Mouse (Mus musculus) CH12.LX (cell line): Measurements from ENCODE around the gene Tcl1b1. TPM values are rescaled to one million over a fixed set of nuclear protein-coding genes. Genes with fewer than 3 reads are reported as not detected.

Experiments
- DNase-seq: peaks from one replicate; pipeline ENCODE4 v3.0.0-alpha.2; 2013; ENCODE audit errors: extremely low read depth
- H3K27ac ChIP-seq: 2 replicates; pipeline ENCODE4 v1.5.1; 2012; ENCODE audit warnings: low read depth, mild to moderate bottlenecking, control low read depth, moderate library complexity; ENCODE audit not compliant: insufficient read depth
- H3K27me3 ChIP-seq: replicated peaks from 2 replicates; pipeline ENCODE3; 2012; ENCODE audit warnings: inconsistent platforms
- H3K36me3 ChIP-seq, 2 experiments: replicated peaks in 1 of 2; 2 replicates each; pipeline versions ENCODE3 to v1.6.1; 2012; ENCODE audit warnings: inconsistent platforms in 1 of 2, low read length in 1 of 2, mild to moderate bottlenecking in 1 of 2, mixed read lengths in 1 of 2, moderate library complexity in 1 of 2; ENCODE audit not compliant: control insufficient read depth in 1 of 2, insufficient read depth in 1 of 2
- H3K4me1 ChIP-seq, 2 experiments: 2 replicates each; pipeline ENCODE4 v1.6.1; 2012; ENCODE audit warnings: inconsistent platforms in 1 of 2, moderate library complexity in 1 of 2; ENCODE audit not compliant: insufficient read depth in 2 of 2, control insufficient read depth in 1 of 2
- H3K4me2 ChIP-seq: 2 replicates; pipeline ENCODE4 v1.6.1; 2012; ENCODE audit warnings: low read depth, mild to moderate bottlenecking, control low read depth; ENCODE audit not compliant: poor library complexity, insufficient read depth, severe bottlenecking
- H3K4me3 ChIP-seq, 3 experiments: fragments of 150-350 bp in 1 of 3; sonication (generic) in 1 of 3; replicated peaks in 1 of 3; 2 replicates each; pipeline versions ENCODE3 to v1.5.1; 2011 to 2012; ENCODE audit warnings: low read depth in 2 of 3, low read length in 2 of 3, mild to moderate bottlenecking in 2 of 3, moderate library complexity in 2 of 3, control low read depth in 1 of 3, improper control_type of control experiment in 1 of 3, inconsistent platforms in 1 of 3, mixed read lengths in 1 of 3; ENCODE audit not compliant: poor library complexity in 1 of 3
- H3K79me2 ChIP-seq: replicated peaks from 2 replicates; pipeline ENCODE4 v1.6.1; 2012; ENCODE audit warnings: mild to moderate bottlenecking, moderate library complexity; ENCODE audit not compliant: control insufficient read depth, poor library complexity, insufficient read depth, severe bottlenecking; ENCODE audit errors: extremely low read depth
- H3K9ac ChIP-seq: 2 replicates; pipeline ENCODE4 v1.6.1; 2012; ENCODE audit warnings: low read depth, mild to moderate bottlenecking, control low read depth, moderate library complexity; ENCODE audit not compliant: insufficient read depth
- H3K9me3 ChIP-seq: replicated peaks from 2 replicates; pipeline ENCODE3; 2012; ENCODE audit warnings: low read length, inconsistent platforms, mixed read lengths
- BHLHE40 ChIP-seq: IDR thresholded peaks from 2 replicates; pipeline ENCODE4 v1.6.1; 2011; ENCODE audit warnings: mild to moderate bottlenecking, low read depth, low read length, improper control_type of control experiment
- CHD2 ChIP-seq: IDR thresholded peaks from 2 replicates; pipeline ENCODE4 v1.6.1; 2011; ENCODE audit warnings: low read length, improper control_type of control experiment
- E2F4 ChIP-seq: IDR thresholded peaks from 2 replicates; pipeline ENCODE4 v1.6.1; 2011; ENCODE audit warnings: low read depth, low read length, improper control_type of control experiment; ENCODE audit not compliant: insufficient replicate concordance
- ELF1 ChIP-seq: IDR thresholded peaks from 2 replicates; pipeline ENCODE4 v1.6.1; 2014; ENCODE audit warnings: low read depth, mild to moderate bottlenecking, inconsistent platforms, low read length, improper control_type of control experiment
- EP300 ChIP-seq: IDR thresholded peaks from 2 replicates; pipeline ENCODE4 v1.6.1; 2011; ENCODE audit warnings: low read length, improper control_type of control experiment
- ETS1 ChIP-seq: conservative IDR thresholded peaks from 2 replicates; pipeline ENCODE4 v1.6.1; 2012; ENCODE audit warnings: low read depth, mild to moderate bottlenecking, inconsistent platforms, low read length, improper control_type of control experiment, moderate library complexity
- GABPA ChIP-seq: IDR thresholded peaks from 2 replicates; pipeline ENCODE4 v1.6.1; 2012; ENCODE audit warnings: low read depth, low read length, improper control_type of control experiment, inconsistent platforms; ENCODE audit not compliant: insufficient replicate concordance
- HCFC1 ChIP-seq: IDR thresholded peaks from 2 replicates; pipeline ENCODE4 v1.6.1; 2012; ENCODE audit warnings: low read depth, mild to moderate bottlenecking, inconsistent platforms, low read length, improper control_type of control experiment
- IRF4 ChIP-seq: IDR thresholded peaks from 2 replicates; pipeline ENCODE4 v1.6.1; 2014; ENCODE audit warnings: low read depth, mild to moderate bottlenecking, inconsistent platforms, low read length, improper control_type of control experiment
- JUN ChIP-seq: IDR thresholded peaks from 2 replicates; pipeline ENCODE4 v1.6.1; 2011; ENCODE audit warnings: low read depth, mild to moderate bottlenecking, low read length, improper control_type of control experiment, moderate library complexity; ENCODE audit not compliant: insufficient read depth
- JUND ChIP-seq: conservative IDR thresholded peaks from 2 replicates; pipeline ENCODE4 v1.6.1; 2011; ENCODE audit warnings: low read depth, low read length, improper control_type of control experiment
- KAT2A ChIP-seq: IDR thresholded peaks from 2 replicates; pipeline ENCODE4 v1.6.1; 2012; ENCODE audit warnings: low read length, improper control_type of control experiment, inconsistent platforms; ENCODE audit not compliant: insufficient replicate concordance
- MAX ChIP-seq: IDR thresholded peaks from 2 replicates; pipeline ENCODE4 v1.6.1; 2011; ENCODE audit warnings: low read length, improper control_type of control experiment
- MEF2A ChIP-seq: IDR thresholded peaks from 2 replicates; pipeline ENCODE4 v1.6.1; 2014; ENCODE audit warnings: low read depth, mild to moderate bottlenecking, inconsistent platforms, low read length, improper control_type of control experiment, borderline replicate concordance
- MXI1 ChIP-seq: IDR thresholded peaks from 2 replicates; pipeline ENCODE4 v1.6.1; 2011; ENCODE audit warnings: mild to moderate bottlenecking, low read depth, low read length, improper control_type of control experiment
- MYC ChIP-seq: IDR thresholded peaks from 2 replicates; pipeline ENCODE4 v1.6.1; 2011; ENCODE audit warnings: low read depth, mild to moderate bottlenecking, improper control_type of control experiment, low read length
- NELFE ChIP-seq: IDR thresholded peaks from 2 replicates; pipeline ENCODE4 v1.6.1; 2011; ENCODE audit warnings: low read depth, low read length, improper control_type of control experiment
- RAD21 ChIP-seq: IDR thresholded peaks from 2 replicates; pipeline ENCODE4 v1.6.1; 2011; ENCODE audit warnings: low read depth, mild to moderate bottlenecking, low read length, improper control_type of control experiment, moderate library complexity
- RCOR1 ChIP-seq: conservative IDR thresholded peaks from 2 replicates; pipeline ENCODE4 v1.6.1; 2012; ENCODE audit warnings: low read depth, mild to moderate bottlenecking, inconsistent platforms, low read length, improper control_type of control experiment
- SMC3 ChIP-seq: IDR thresholded peaks from 2 replicates; pipeline ENCODE4 v1.6.1; 2011; ENCODE audit warnings: low read depth, low read length, improper control_type of control experiment
- UBTF ChIP-seq: IDR thresholded peaks from 2 replicates; pipeline ENCODE4 v1.6.1; 2012; ENCODE audit warnings: low read depth, mild to moderate bottlenecking, inconsistent platforms, low read length, improper control_type of control experiment, moderate library complexity
- USF1 ChIP-seq: IDR thresholded peaks from 2 replicates; pipeline ENCODE4 v1.6.1; 2014; ENCODE audit warnings: low read depth, mild to moderate bottlenecking, inconsistent platforms, low read length, improper control_type of control experiment
- USF2 ChIP-seq: conservative IDR thresholded peaks from 2 replicates; pipeline ENCODE4 v1.6.1; 2011; ENCODE audit warnings: low read depth, low read length, improper control_type of control experiment
- ZC3H11A ChIP-seq: IDR thresholded peaks from 2 replicates; pipeline ENCODE4 v1.6.1; 2012; ENCODE audit warnings: low read depth, mild to moderate bottlenecking, inconsistent platforms, low read length, improper control_type of control experiment
- ZKSCAN1 ChIP-seq: IDR thresholded peaks from 2 replicates; pipeline ENCODE4 v1.6.1; 2012; ENCODE audit warnings: low read depth, inconsistent platforms, low read length, improper control_type of control experiment, borderline replicate concordance
- ZNF384 ChIP-seq: IDR thresholded peaks from 2 replicates; pipeline ENCODE4 v1.6.1; 2012; ENCODE audit warnings: low read depth, low read length, improper control_type of control experiment, inconsistent platforms
- dilution Hi-C: fragments of 300-500 bp; cut with MboI; formaldehyde crosslinking; loops from 2 replicates; pipeline ENCODE4 v1.14.3; 2020; ENCODE audit warnings: low sequenced_read_pairs; ENCODE audit not compliant: extremely low pct_unique_long_range_greater_than_20kb, extremely low pct_ligation_motif_present
- in situ Hi-C: fragments of 300-500 bp; cut with MboI; formaldehyde crosslinking; loops from 3 replicates; pipeline ENCODE4 v1.14.3; 2019; ENCODE audit warnings: low sequenced_read_pairs, low pct_ligation_motif_present, low pct_unique_long_range_greater_than_20kb, mixed read lengths
- polyA plus RNA-seq: library from polyadenylated mRNA; unstranded; fragments of >175 nt; gene quantifications from 2 replicates; pipeline ENCODE4 v1.2.1, GENCODE M21; 2012; ENCODE audit warnings: low read depth; ENCODE audit not compliant: insufficient read length
- total RNA-seq, 2 experiments: library from RNA; depleted of rRNA; stranded (reverse); fragments of 300-350 nt in 1 of 2; fragments of >200 nt in 1 of 2; gene quantifications; 2 replicates each; pipeline ENCODE4 v1.2.3; 2012 to 2014

Gene Tcl1b1
- total and polyA plus RNA-seq, 3 experiments, result not detected

DNA sequence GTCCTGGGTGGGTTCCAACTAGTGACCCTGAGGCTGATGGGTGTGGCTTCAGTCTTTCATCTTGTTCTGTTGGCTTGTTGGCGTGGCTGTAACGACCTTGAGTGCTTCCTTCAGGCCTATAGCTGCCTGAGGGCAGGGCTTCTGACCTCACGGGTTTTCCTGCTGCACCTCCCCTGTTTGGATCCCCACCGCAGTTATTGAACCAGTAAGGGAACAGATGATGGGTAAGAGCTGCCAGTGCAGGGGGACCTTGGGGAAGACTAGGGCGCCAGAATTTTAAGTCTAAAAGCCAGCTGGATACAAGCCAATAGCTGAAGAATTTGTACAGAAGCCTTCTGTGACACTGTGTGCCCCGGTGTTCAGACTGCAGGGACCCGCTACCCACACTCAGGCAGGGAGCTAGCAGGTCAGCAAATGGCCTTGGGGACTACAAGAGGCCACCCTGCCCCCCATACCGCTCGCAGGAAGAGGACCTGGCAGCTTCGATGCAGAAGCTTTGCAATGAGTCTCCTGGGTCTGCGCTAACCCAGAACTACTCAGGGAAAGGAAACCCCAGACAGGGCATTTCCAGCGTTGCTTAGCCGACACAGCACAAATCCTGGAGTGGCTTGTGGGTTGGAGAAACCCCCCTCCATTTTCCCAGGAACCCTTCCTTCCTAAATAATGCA, 47.0 kb upstream of the Tcl1b1 start:
- Histone ChIP-seq H3K27ac (no peak overlapping the region), H3K27me3 (peaks cover 84% of the 10 kb centered on the region), H3K36me3 (no peaks in the 10 kb centered on the region), H3K79me2 (no peaks in the 10 kb centered on the region), H3K4me1 (no peaks in the 10 kb centered on the region), H3K4me2 (no peak overlapping the region), H3K9ac (no peak overlapping the region), H3K9me3 (peaks cover 3% of the 10 kb centered on the region), H3K4me3 (no peak overlapping the region)
- no peak for DNase-seq
- in situ Hi-C loops, result no loop called here
- no peak for TF ChIP-seq MXI1
- TF ChIP-seq KAT2A, result no peak
- TF ChIP-seq HCFC1, result no peak
- no peak for TF ChIP-seq SMC3
- no peak for TF ChIP-seq MYC
- no peak for TF ChIP-seq GABPA
- no peak for TF ChIP-seq RAD21
- TF ChIP-seq E2F4, result no peak
- TF ChIP-seq ELF1, result no peak
- TF ChIP-seq MEF2A, result no peak
- TF ChIP-seq USF1, result no peak
- TF ChIP-seq RCOR1, result no peak
- TF ChIP-seq EP300, result no peak
- no peak for TF ChIP-seq BHLHE40
- TF ChIP-seq ZC3H11A, result no peak
- dilution Hi-C loops, result no loop called here

DNA sequence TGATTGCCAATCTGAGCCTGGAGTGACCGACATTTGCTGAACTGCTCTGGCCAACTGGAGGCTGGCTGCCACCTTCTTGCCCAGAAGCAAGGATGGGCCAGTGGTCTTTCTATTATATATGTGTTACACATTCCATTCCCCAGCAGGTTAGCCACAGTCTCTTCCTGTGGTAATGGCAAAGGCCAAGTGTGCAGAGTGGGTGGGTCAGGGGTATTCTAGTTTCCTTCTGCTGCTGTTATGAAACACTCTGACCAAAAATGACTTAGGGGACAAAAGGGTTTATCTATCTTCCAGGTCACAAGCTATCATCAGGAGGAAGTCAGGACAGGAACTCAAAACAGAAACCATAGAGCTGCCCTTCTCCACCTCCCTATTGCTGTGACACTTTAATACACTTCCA, 42.8 kb upstream of the Tcl1b1 start:
- TF ChIP-seq JUND (no peak), GABPA (no peak), ZNF384 (no peak), MYC (no peak), ETS1 (no peak), MEF2A (no peak), USF2 (no peak), NELFE (no peak), UBTF (no peak), IRF4 (no peak), ZC3H11A (no peak), MAX (no peak), JUN (no peak), ZKSCAN1 (no peak), CHD2 (no peak), E2F4 (no peak), BHLHE40 (no peak), ELF1 (no peak), RCOR1 (no peak)
- dilution Hi-C loops, result no loop called here
- Histone ChIP-seq H3K4me3 (no peak overlapping the region), H3K27ac (no peak overlapping the region), H3K79me2 (no peaks in the 10 kb centered on the region), H3K36me3 (no peaks in the 10 kb centered on the region), H3K4me1 (no peaks in the 10 kb centered on the region), H3K9me3 (peaks cover 3% of the 10 kb centered on the region), H3K4me2 (no peak overlapping the region), H3K9ac (no peak overlapping the region), H3K27me3 (peaks cover 63% of the 10 kb centered on the region)
- in situ Hi-C loops, result no loop called here
- no peak for DNase-seq
